Mouse (Mus musculus): ENCODE data around the gene Rpp21. TPM values are rescaled to one million over a fixed set of nuclear protein-coding genes. Genes with fewer than 3 reads are reported as not detected.

Rpp21 gene
- total and polyA plus RNA-seq, 3 experiments: 22.5 to 53.8 (median 50.5) TPM

GRCm38 (mm10) chr17:36245741-36246140, 12.1 kb downstream of the Rpp21 start:
- Histone ChIP-seq H3K4me3 (replicated peaks in 1 of 3; ENCODE audit: low read depth in 2 of 3, low read length in 2 of 3, poor library complexity in 1 of 3) (no peak overlapping the region), H3K79me2 (replicated peaks; ENCODE audit: control insufficient read depth, extremely low read depth, insufficient read depth, poor library complexity, severe bottlenecking) (no peaks in the 10 kb centered on the region), H3K9me3 (replicated peaks; ENCODE audit: low read length) (no peaks in the 10 kb centered on the region), H3K4me1 (ENCODE audit: control insufficient read depth in 1 of 2, insufficient read depth in 2 of 2) (no peaks in the 10 kb centered on the region), H3K9ac (ENCODE audit: insufficient read depth, low read depth) (no peak overlapping the region), H3K27me3 (replicated peaks) (peaks cover 14% of the 10 kb centered on the region), H3K36me3 (replicated peaks in 1 of 2; ENCODE audit: control insufficient read depth in 1 of 2, insufficient read depth in 1 of 2, low read length in 1 of 2) (no peaks in the 10 kb centered on the region), H3K27ac (ENCODE audit: insufficient read depth, low read depth) (no peak overlapping the region), H3K4me2 (ENCODE audit: insufficient read depth, low read depth, poor library complexity, severe bottlenecking) (no peak overlapping the region)
- DNase-seq (ENCODE audit: extremely low read depth): no peak
- peak in 1 of 2 experiments; percentile 33; a peak in 2 of 4 replicates for TF ChIP-seq CTCF (conservative IDR thresholded peaks at IDR 0.05 in 1 of 2, IDR thresholded peaks at IDR 0.05 in 1 of 2; ENCODE audit: low read depth in 2 of 2, low read length in 2 of 2)
- TF ChIP-seq ZKSCAN1 (IDR thresholded peaks at IDR 0.05; ENCODE audit: borderline replicate concordance, low read depth, low read length): no peak
- TF ChIP-seq BHLHE40 (IDR thresholded peaks at IDR 0.05; ENCODE audit: low read depth, low read length): 0 out of 2 replicates have a peak, but pooled peaks have one; percentile 15
- dilution Hi-C loops (cut with MboI; ENCODE audit: extremely low pct_ligation_motif_present, extremely low pct_unique_long_range_greater_than_20kb, low sequenced_read_pairs) (no loop called here), in situ Hi-C loops (cut with MboI; ENCODE audit: low pct_ligation_motif_present, low pct_unique_long_range_greater_than_20kb, low sequenced_read_pairs) (no loop called here)

GRCm38 (mm10) chr17:36244031-36244430, 13.8 kb downstream of the Rpp21 start:
- in situ Hi-C loops (cut with MboI; ENCODE audit: low pct_ligation_motif_present, low pct_unique_long_range_greater_than_20kb, low sequenced_read_pairs) (no loop called here), dilution Hi-C loops (cut with MboI; ENCODE audit: extremely low pct_ligation_motif_present, extremely low pct_unique_long_range_greater_than_20kb, low sequenced_read_pairs) (no loop called here)
- no peaks in the 10 kb centered on the region for H3K9me3 ChIP-seq (replicated peaks; ENCODE audit: low read length)
- no peak overlapping the region for H3K27ac ChIP-seq (ENCODE audit: insufficient read depth, low read depth)
- TF ChIP-seq CTCF (conservative IDR thresholded peaks at IDR 0.05 in 1 of 2, IDR thresholded peaks at IDR 0.05 in 1 of 2; ENCODE audit: low read depth in 2 of 2, low read length in 2 of 2) (peak in 1 of 2 experiments; percentile 19; a peak in 1 of 4 replicates), USF2 (conservative IDR thresholded peaks at IDR 0.05; ENCODE audit: low read depth, low read length) (no peak)
- H3K4me1 ChIP-seq (ENCODE audit: control insufficient read depth in 1 of 2, insufficient read depth in 2 of 2): no peaks in the 10 kb centered on the region
- no peaks in the 10 kb centered on the region for H3K79me2 ChIP-seq (replicated peaks; ENCODE audit: control insufficient read depth, extremely low read depth, insufficient read depth, poor library complexity, severe bottlenecking)
- no peak for DNase-seq (ENCODE audit: extremely low read depth)
- H3K27me3 ChIP-seq (replicated peaks): peaks cover 20% of the 10 kb centered on the region
- no peak overlapping the region for H3K4me3 ChIP-seq (replicated peaks in 1 of 3; ENCODE audit: low read depth in 2 of 3, low read length in 2 of 3, poor library complexity in 1 of 3)
- H3K4me2 ChIP-seq (ENCODE audit: insufficient read depth, low read depth, poor library complexity, severe bottlenecking): no peak overlapping the region
- no peaks in the 10 kb centered on the region for H3K36me3 ChIP-seq (replicated peaks in 1 of 2; ENCODE audit: control insufficient read depth in 1 of 2, insufficient read depth in 1 of 2, low read length in 1 of 2)
- no peak overlapping the region for H3K9ac ChIP-seq (ENCODE audit: insufficient read depth, low read depth)

- DNase-seq (ENCODE audit: extremely low read depth): no peak
- Histone ChIP-seq H3K4me1 (ENCODE audit: control insufficient read depth in 1 of 2, insufficient read depth in 2 of 2) (peaks cover 3 to 4% of the 10 kb centered on the region in 2 experiments; a peak in 2 of 4 replicates), H3K27ac (ENCODE audit: insufficient read depth, low read depth) (no peak overlapping the region), H3K36me3 (replicated peaks in 1 of 2; ENCODE audit: control insufficient read depth in 1 of 2, insufficient read depth in 1 of 2, low read length in 1 of 2) (no peaks in the 10 kb centered on the region), H3K9ac (ENCODE audit: insufficient read depth, low read depth) (no peak overlapping the region), H3K4me2 (ENCODE audit: insufficient read depth, low read depth, poor library complexity, severe bottlenecking) (peak overlapping the region; percentile 93), H3K27me3 (replicated peaks) (peaks cover 50% of the 10 kb centered on the region), H3K79me2 (replicated peaks; ENCODE audit: control insufficient read depth, extremely low read depth, insufficient read depth, poor library complexity, severe bottlenecking) (no peaks in the 10 kb centered on the region), H3K9me3 (replicated peaks; ENCODE audit: low read length) (no peaks in the 10 kb centered on the region), H3K4me3 (replicated peaks in 1 of 3; ENCODE audit: low read depth in 2 of 3, low read length in 2 of 3, poor library complexity in 1 of 3) (no peak overlapping the region)
- TF ChIP-seq JUN (IDR thresholded peaks at IDR 0.05; ENCODE audit: insufficient read depth, low read depth, low read length) (no peak), MXI1 (IDR thresholded peaks at IDR 0.05; ENCODE audit: low read depth, low read length) (no peak), ETS1 (conservative IDR thresholded peaks at IDR 0.05; ENCODE audit: low read depth, low read length) (no peak), EP300 (IDR thresholded peaks at IDR 0.05; ENCODE audit: low read length) (no peak)
- dilution Hi-C loops (cut with MboI; ENCODE audit: extremely low pct_ligation_motif_present, extremely low pct_unique_long_range_greater_than_20kb, low sequenced_read_pairs) (no loop called here), in situ Hi-C loops (cut with MboI; ENCODE audit: low pct_ligation_motif_present, low pct_unique_long_range_greater_than_20kb, low sequenced_read_pairs) (no loop called here)
Measured at GRCm38 (mm10) chr17:36240637-36241213, 17.1 kb downstream of the Rpp21 start.
